Mouse (Mus musculus): Measurements from ENCODE around the gene Lrrc49. TPM values are rescaled to one million over a fixed set of nuclear protein-coding genes. Genes with fewer than 3 reads are reported as not detected.

Lrrc49 gene
- 0.64 and 0.79 TPM in 2 replicates for polyA plus RNA-seq (2015; fragmentation: Nextera tagmentation; extraction: Ambion mirVana)

DNA sequence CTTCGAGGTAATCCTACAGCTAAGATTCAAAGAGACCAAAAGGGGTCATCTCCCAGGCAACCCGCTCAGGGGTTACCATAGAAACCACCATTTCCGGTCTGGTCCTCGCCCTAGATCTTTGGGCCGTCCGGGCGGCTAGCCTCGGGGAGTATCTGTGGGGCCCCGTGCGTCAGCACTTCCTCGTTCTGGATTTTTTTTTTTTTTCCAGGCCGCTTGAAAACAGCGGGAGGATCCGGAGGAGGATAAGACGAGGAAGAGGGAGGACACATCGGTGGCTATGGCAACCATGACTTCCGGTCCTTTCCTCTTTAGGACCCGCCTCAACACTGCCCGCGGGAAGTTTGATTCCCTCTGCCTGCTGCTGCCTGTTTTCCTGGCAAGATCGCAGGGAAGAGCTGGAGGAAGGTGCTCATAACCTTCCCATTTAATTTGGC lies at the start of gene Lrrc49:
Lrrc49 (minus strand) TSS at position 268 of the 434 bp plus-strand sequence.
- H3K36me3 ChIP-seq (ENCODE audit: control insufficient read depth, insufficient read depth): no peaks in the 10 kb centered on the region
- H3K9ac ChIP-seq (ENCODE audit: low read depth, low read length): peak within 1 kb of the TSS; percentile 34; the same call in 1 of the 2 replicates
- 0% methylated on average over 21 of the region's 21 CpGs for WGBS (ENCODE audit: insufficient replicate concordance)
- no peaks in the 10 kb centered on the region for H3K9me3 ChIP-seq (replicated peaks; ENCODE audit: control insufficient read depth, low read length)
- peak within 1 kb of the TSS; percentile 64 for H3K4me3 ChIP-seq (ENCODE audit: low read depth, low read length)
- no peak within 1 kb of the TSS for H3K27ac ChIP-seq (ENCODE audit: low read length)
- H3K4me1 ChIP-seq (ENCODE audit: control insufficient read depth, low read depth, low read length): peaks cover 4% of the 10 kb centered on the region; the same call in 1 of the 2 replicates
- H3K27me3 ChIP-seq (ENCODE audit: control insufficient read depth, insufficient read depth, low read depth, low read length): no peaks in the 10 kb centered on the region
- peak within 1 kb of the TSS; percentile 73 for H3K4me2 ChIP-seq (ENCODE audit: low read depth, low read length)
- peak; percentile 76 for ATAC-seq (ENCODE audit: low read depth)

DNA sequence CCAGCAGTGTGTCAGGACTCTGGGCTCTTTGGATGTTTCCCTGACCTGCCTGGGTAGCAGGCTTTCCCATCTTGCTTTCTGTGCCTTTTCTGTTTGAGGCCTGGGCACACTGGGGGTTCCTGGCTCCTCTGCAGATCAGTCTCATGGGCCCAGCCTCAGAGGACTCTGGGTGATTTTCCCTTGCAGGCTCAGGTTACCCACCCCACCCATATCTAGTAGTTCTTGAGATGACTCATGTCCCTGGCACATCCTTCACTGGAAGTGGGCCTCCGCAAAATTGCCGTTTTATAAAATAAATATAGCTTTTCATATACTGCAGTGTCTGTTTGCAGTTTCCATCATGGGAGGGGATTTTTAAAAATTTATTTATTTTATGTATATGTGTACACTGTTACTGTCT lies 46.4 kb upstream of the Lrrc49 start:
- no peaks in the 10 kb centered on the region for H3K36me3 ChIP-seq (ENCODE audit: control insufficient read depth, insufficient read depth)
- no peak overlapping the region for H3K4me3 ChIP-seq (ENCODE audit: low read depth, low read length)
- no peak overlapping the region for H3K27ac ChIP-seq (ENCODE audit: low read length)
- no peak overlapping the region for H3K9ac ChIP-seq (ENCODE audit: low read depth, low read length)
- ATAC-seq (ENCODE audit: low read depth): no peak
- 76% methylated on average over 2 of the region's 2 CpGs for WGBS (ENCODE audit: insufficient replicate concordance)
- H3K27me3 ChIP-seq (ENCODE audit: control insufficient read depth, insufficient read depth, low read depth, low read length): no peaks in the 10 kb centered on the region
- no peaks in the 10 kb centered on the region for H3K9me3 ChIP-seq (replicated peaks; ENCODE audit: control insufficient read depth, low read length)
- H3K4me2 ChIP-seq (ENCODE audit: low read depth, low read length): no peak overlapping the region
- no peaks in the 10 kb centered on the region for H3K4me1 ChIP-seq (ENCODE audit: control insufficient read depth, low read depth, low read length)

DNA sequence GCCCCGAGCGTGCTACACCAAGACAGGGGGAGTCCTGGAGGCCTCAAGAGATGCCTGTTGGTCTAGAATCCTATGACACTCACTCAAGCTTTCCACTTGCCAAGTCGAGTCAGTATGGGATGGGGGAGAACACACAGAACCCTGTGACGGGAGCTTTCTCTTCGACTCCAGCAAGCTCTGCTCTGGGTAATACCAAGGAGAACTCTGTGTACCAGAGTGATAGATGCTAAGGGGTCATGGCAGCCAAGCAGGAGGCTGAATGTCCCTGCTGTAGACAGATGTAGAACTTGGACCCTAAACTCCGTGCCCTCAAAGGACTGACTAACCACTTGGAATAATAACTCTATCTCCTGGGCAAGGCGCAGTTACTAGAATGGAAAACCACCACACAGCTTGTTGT lies 37.0 kb upstream of the Lrrc49 start:
- no peak overlapping the region for H3K4me2 ChIP-seq (ENCODE audit: low read depth, low read length)
- WGBS (ENCODE audit: insufficient replicate concordance): 70% methylated on average over 7 of the region's 7 CpGs
- ATAC-seq (ENCODE audit: low read depth): no peak

DNA sequence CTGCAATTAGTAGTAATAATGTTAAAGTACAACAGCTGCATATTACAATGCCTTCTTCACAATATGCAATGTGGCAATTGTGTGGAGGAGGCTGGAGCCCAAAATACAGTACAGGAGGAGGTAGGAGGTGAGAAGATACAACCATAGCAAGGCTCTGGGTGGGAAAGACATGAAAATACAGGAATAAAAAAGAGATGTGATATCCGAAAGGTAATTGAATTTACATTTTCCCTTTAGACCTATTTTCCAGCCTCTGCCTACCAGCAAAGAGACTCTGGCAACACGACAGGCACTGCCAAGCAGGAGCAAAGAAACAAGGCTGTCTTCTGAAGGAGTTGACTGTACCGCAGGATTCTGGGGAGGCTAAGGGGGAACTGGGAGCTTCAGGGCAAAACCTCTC lies 31.7 kb upstream of the Lrrc49 start:
- ATAC-seq (ENCODE audit: low read depth): no peak
- Histone ChIP-seq H3K27ac (ENCODE audit: low read length) (no peak overlapping the region), H3K4me1 (ENCODE audit: control insufficient read depth, low read depth, low read length) (no peaks in the 10 kb centered on the region), H3K4me2 (ENCODE audit: low read depth, low read length) (no peak overlapping the region), H3K36me3 (ENCODE audit: control insufficient read depth, insufficient read depth) (no peaks in the 10 kb centered on the region), H3K4me3 (ENCODE audit: low read depth, low read length) (no peak overlapping the region), H3K9me3 (replicated peaks; ENCODE audit: control insufficient read depth, low read length) (no peaks in the 10 kb centered on the region), H3K9ac (ENCODE audit: low read depth, low read length) (no peak overlapping the region), H3K27me3 (ENCODE audit: control insufficient read depth, insufficient read depth, low read depth, low read length) (no peaks in the 10 kb centered on the region)
- 60% methylated on average over 3 of the region's 3 CpGs for WGBS (ENCODE audit: insufficient replicate concordance)

More for the DNA sequence above, 37.0 kb upstream of the Lrrc49 start:
- no peak overlapping the region for H3K27ac ChIP-seq (ENCODE audit: low read length)
- no peaks in the 10 kb centered on the region for H3K4me1 ChIP-seq (ENCODE audit: control insufficient read depth, low read depth, low read length)
- H3K36me3 ChIP-seq (ENCODE audit: control insufficient read depth, insufficient read depth): no peaks in the 10 kb centered on the region
- no peak overlapping the region for H3K9ac ChIP-seq (ENCODE audit: low read depth, low read length)
- H3K27me3 ChIP-seq (ENCODE audit: control insufficient read depth, insufficient read depth, low read depth, low read length): no peaks in the 10 kb centered on the region
- no peaks in the 10 kb centered on the region for H3K9me3 ChIP-seq (replicated peaks; ENCODE audit: control insufficient read depth, low read length)
- H3K4me3 ChIP-seq (ENCODE audit: low read depth, low read length): no peak overlapping the region

DNA sequence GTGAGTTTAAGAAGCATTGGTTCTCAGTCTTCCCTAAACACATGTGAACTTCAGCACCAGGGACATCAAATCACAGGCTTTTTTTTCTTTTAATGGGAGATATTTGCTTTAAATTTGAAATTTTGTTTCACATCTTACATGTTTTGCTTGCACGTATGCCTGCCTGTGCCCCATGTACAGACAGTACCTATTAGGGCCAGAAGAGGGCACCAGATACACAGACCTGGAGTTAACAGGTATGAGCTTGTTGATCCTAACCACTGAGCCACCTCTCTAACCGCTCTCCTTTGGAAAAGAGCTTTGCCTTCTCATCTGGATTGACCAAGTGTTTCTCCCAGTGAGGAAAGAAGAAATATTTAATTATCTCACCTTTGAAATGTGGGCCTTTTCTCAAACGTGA lies 30.3 kb upstream of the Lrrc49 start:
- H3K36me3 ChIP-seq (ENCODE audit: control insufficient read depth, insufficient read depth): no peaks in the 10 kb centered on the region
- H3K4me3 ChIP-seq (ENCODE audit: low read depth, low read length): no peak overlapping the region
- H3K4me2 ChIP-seq (ENCODE audit: low read depth, low read length): no peak overlapping the region
- H3K9me3 ChIP-seq (replicated peaks; ENCODE audit: control insufficient read depth, low read length): no peaks in the 10 kb centered on the region
- H3K9ac ChIP-seq (ENCODE audit: low read depth, low read length): no peak overlapping the region
- H3K27me3 ChIP-seq (ENCODE audit: control insufficient read depth, insufficient read depth, low read depth, low read length): peaks cover 5% of the 10 kb centered on the region
- WGBS (ENCODE audit: insufficient replicate concordance): 42% methylated on average over 3 of the region's 3 CpGs
- H3K4me1 ChIP-seq (ENCODE audit: control insufficient read depth, low read depth, low read length): no peaks in the 10 kb centered on the region
- no peak overlapping the region for H3K27ac ChIP-seq (ENCODE audit: low read length)
- no peak for ATAC-seq (ENCODE audit: low read depth)

DNA sequence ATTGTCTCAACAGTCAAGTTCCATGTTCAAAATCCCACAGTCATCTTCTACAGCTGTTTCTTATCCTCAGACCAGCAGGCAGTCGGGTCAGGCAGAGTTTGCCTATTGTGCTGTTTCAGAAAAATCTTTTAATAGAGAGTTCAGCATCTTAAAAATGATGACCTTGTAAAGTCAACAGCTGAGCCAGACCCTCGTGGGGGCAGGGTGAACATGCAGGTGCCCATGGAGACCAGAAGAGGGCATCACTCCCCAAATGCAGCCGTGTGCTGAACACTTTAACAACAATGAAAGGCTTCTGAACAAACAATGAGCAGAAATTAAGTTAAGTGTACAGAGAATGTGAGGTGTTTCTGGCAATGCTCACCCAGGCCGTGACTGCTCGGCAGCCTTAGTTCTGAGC lies 27.9 kb upstream of the Lrrc49 start:
- no peaks in the 10 kb centered on the region for H3K9me3 ChIP-seq (replicated peaks; ENCODE audit: control insufficient read depth, low read length)
- no peaks in the 10 kb centered on the region for H3K36me3 ChIP-seq (ENCODE audit: control insufficient read depth, insufficient read depth)
- no peak overlapping the region for H3K27ac ChIP-seq (ENCODE audit: low read length)
- no peak for ATAC-seq (ENCODE audit: low read depth)
- H3K9ac ChIP-seq (ENCODE audit: low read depth, low read length): no peak overlapping the region
- 39% methylated on average over 5 of the region's 5 CpGs for WGBS (ENCODE audit: insufficient replicate concordance)
- no peak overlapping the region for H3K4me3 ChIP-seq (ENCODE audit: low read depth, low read length)
- peaks cover 14% of the 10 kb centered on the region for H3K27me3 ChIP-seq (ENCODE audit: control insufficient read depth, insufficient read depth, low read depth, low read length)
- no peak overlapping the region for H3K4me2 ChIP-seq (ENCODE audit: low read depth, low read length)
- H3K4me1 ChIP-seq (ENCODE audit: control insufficient read depth, low read depth, low read length): no peaks in the 10 kb centered on the region; the same call in none of the 2 replicates

DNA sequence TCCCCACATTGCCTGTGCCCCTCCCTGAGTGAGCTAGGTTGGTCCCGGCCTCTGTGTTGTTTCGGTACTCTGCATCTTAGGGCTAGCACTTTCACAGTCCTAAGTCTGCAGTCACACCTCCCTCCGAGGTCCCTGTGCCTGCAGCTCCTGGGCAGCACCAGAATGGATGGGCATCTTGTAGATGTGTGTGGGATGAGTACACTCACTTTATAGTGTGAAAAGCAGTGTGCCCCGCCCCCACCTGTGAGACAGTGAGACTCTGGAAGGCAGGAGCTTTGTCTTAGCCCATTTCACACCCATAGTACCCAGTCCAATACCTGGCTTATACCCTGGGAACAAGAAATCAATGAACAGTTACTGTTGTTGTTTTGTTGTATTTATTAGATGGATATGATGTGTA lies 27.3 kb upstream of the Lrrc49 start:
- H3K4me3 ChIP-seq (ENCODE audit: low read depth, low read length): no peak overlapping the region
- no peak overlapping the region for H3K27ac ChIP-seq (ENCODE audit: low read length)
- H3K36me3 ChIP-seq (ENCODE audit: control insufficient read depth, insufficient read depth): no peaks in the 10 kb centered on the region
- 64% methylated on average over 4 of the region's 4 CpGs for WGBS (ENCODE audit: insufficient replicate concordance)
- no peak for ATAC-seq (ENCODE audit: low read depth)
- no peak overlapping the region for H3K4me2 ChIP-seq (ENCODE audit: low read depth, low read length)
- no peaks in the 10 kb centered on the region for H3K9me3 ChIP-seq (replicated peaks; ENCODE audit: control insufficient read depth, low read length)
- no peak overlapping the region for H3K9ac ChIP-seq (ENCODE audit: low read depth, low read length)
- H3K4me1 ChIP-seq (ENCODE audit: control insufficient read depth, low read depth, low read length): no peaks in the 10 kb centered on the region; the same call in none of the 2 replicates
- peaks cover 14% of the 10 kb centered on the region for H3K27me3 ChIP-seq (ENCODE audit: control insufficient read depth, insufficient read depth, low read depth, low read length)

DNA sequence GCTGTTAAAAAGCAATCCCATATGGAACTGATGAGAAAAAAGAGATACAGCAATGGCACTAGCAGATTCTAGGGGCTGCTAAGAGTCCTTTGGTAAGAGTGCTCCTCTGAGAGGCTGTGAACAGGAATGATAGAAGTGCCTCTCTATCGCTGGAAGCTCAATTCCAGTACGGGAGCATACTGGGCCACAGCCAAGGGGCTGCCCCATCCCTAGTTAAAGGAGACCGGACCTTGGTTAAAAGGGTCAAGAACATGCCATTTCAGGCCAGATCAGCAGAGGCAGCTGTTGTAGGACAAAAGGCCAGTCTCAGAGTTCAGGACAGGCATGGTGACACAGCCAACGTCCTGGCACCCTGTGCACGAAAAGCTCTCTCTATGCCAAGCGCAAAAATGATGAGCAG lies 26.2 kb upstream of the Lrrc49 start:
- no peak overlapping the region for H3K4me3 ChIP-seq (ENCODE audit: low read depth, low read length)
- no peaks in the 10 kb centered on the region; the same call in none of the 2 replicates for H3K4me1 ChIP-seq (ENCODE audit: control insufficient read depth, low read depth, low read length)
- H3K27me3 ChIP-seq (ENCODE audit: control insufficient read depth, insufficient read depth, low read depth, low read length): peaks cover 14% of the 10 kb centered on the region
- H3K9me3 ChIP-seq (replicated peaks; ENCODE audit: control insufficient read depth, low read length): no peaks in the 10 kb centered on the region
- ATAC-seq (ENCODE audit: low read depth): no peak
- no peak overlapping the region for H3K9ac ChIP-seq (ENCODE audit: low read depth, low read length)
- WGBS (ENCODE audit: insufficient replicate concordance): 68% methylated on average over 6 of the region's 6 CpGs
- no peaks in the 10 kb centered on the region for H3K36me3 ChIP-seq (ENCODE audit: control insufficient read depth, insufficient read depth)
- no peak overlapping the region for H3K4me2 ChIP-seq (ENCODE audit: low read depth, low read length)
- no peak overlapping the region for H3K27ac ChIP-seq (ENCODE audit: low read length)

DNA sequence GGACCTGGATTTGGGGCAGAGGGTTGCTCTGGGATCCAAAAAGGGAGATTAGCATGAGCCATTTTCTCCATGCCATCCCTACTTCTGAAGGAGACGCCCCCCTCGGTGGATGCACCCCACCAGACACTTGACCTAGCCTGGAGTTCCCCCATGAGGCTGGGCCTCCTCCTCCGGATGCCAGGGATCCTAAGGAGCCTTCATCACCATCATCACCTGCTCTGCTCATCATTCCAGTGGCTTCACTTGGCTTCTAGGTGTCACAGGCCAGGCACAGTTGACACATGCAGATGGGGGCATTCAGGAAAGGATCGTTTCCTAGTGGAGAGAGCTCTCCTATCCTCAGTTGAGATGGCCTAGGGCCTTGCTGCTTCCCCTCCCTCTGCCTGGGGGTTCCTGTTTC lies 25.7 kb upstream of the Lrrc49 start:
- Histone ChIP-seq H3K36me3 (ENCODE audit: control insufficient read depth, insufficient read depth) (no peaks in the 10 kb centered on the region), H3K27ac (ENCODE audit: low read length) (no peak overlapping the region), H3K27me3 (ENCODE audit: control insufficient read depth, insufficient read depth, low read depth, low read length) (peaks cover 14% of the 10 kb centered on the region), H3K4me1 (ENCODE audit: control insufficient read depth, low read depth, low read length) (no peaks in the 10 kb centered on the region; the same call in none of the 2 replicates), H3K9ac (ENCODE audit: low read depth, low read length) (no peak overlapping the region), H3K4me2 (ENCODE audit: low read depth, low read length) (no peak overlapping the region), H3K9me3 (replicated peaks; ENCODE audit: control insufficient read depth, low read length) (no peaks in the 10 kb centered on the region), H3K4me3 (ENCODE audit: low read depth, low read length) (no peak overlapping the region)
- 34% methylated on average over 4 of the region's 4 CpGs for WGBS (ENCODE audit: insufficient replicate concordance)
- no peak for ATAC-seq (ENCODE audit: low read depth)

Data from liver, embryonic 16.5 days (tissue).